8 mouse cellular contexts compared by ENCODE assay signal in genomic region chr19:5662981-5663913, GRCm38 (mm10). TPM values are rescaled to one million over a fixed set of nuclear protein-coding genes. Genes with fewer than 3 reads are reported as not detected.
DNase-seq lines count a peak whose midpoint lies in the region; ATAC-seq and TF ChIP-seq lines count a peak whose summit lies in the region.

Sipa1 (minus strand) TSS chr19:5663707.

- H3K9ac ChIP-seq in forebrain, embryonic 15.5 days (replicated peaks), result peak within 1 kb of the TSS; percentile 37
- H3K9ac ChIP-seq in liver, embryonic 16.5 days (ENCODE audit: low read depth, low read length), result peak within 1 kb of the TSS; percentile 89
- peak within 1 kb of the TSS; percentile 57 for H3K9ac ChIP-seq in neural tube, embryonic 12.5 days

- H3K4me1 ChIP-seq in G1E (ENCODE audit: insufficient read depth, low read depth, low read length), result peaks cover 75% of the 10 kb centered on the region
- peaks cover 16% of the 10 kb centered on the region for H3K4me1 ChIP-seq in forebrain, embryonic 15.5 days
- H3K4me1 ChIP-seq in liver, embryonic 16.5 days (ENCODE audit: control insufficient read depth, low read depth, low read length), result peaks cover 62% of the 10 kb centered on the region
- peaks cover 19% of the 10 kb centered on the region for H3K4me1 ChIP-seq in neural tube, embryonic 12.5 days
- peaks cover 18% of the 10 kb centered on the region for H3K4me1 ChIP-seq in testis, adult 2 months (ENCODE audit: control insufficient read depth, insufficient read depth, low read length)

- H3K4me2 ChIP-seq in forebrain, embryonic 15.5 days (replicated peaks), result peak within 1 kb of the TSS; percentile 55
- peak within 1 kb of the TSS; percentile 96 for H3K4me2 ChIP-seq in liver, embryonic 16.5 days (ENCODE audit: low read depth, low read length)
- peak within 1 kb of the TSS; percentile 64 for H3K4me2 ChIP-seq in neural tube, embryonic 12.5 days (replicated peaks)

- peak within 1 kb of the TSS; percentile 76 for H3K4me3 ChIP-seq in G1E (ENCODE audit: low read depth, low read length)
- peak within 1 kb of the TSS; percentile 41 for H3K4me3 ChIP-seq in forebrain, embryonic 15.5 days
- peak within 1 kb of the TSS; percentile 84 for H3K4me3 ChIP-seq in liver, embryonic 16.5 days (ENCODE audit: low read depth, low read length)
- peak within 1 kb of the TSS; percentile 38 for H3K4me3 ChIP-seq in neural tube, embryonic 12.5 days
- peak within 1 kb of the TSS; percentile 77 for H3K4me3 ChIP-seq in testis, adult 2 months (ENCODE audit: control insufficient read depth, low read depth, low read length)

- peak; percentile 46 for TF ChIP-seq POLR2A in testis, adult 2 months (IDR thresholded peaks at IDR 0.05; ENCODE audit: control insufficient read depth, low read depth, low read length)

- H3K9me3 ChIP-seq in G1E (replicated peaks), result no peaks in the 10 kb centered on the region
- H3K9me3 ChIP-seq in forebrain, embryonic 15.5 days, result no peaks in the 10 kb centered on the region
- H3K9me3 ChIP-seq in liver, embryonic 16.5 days (replicated peaks; ENCODE audit: control insufficient read depth, low read length), result no peaks in the 10 kb centered on the region
- no peaks in the 10 kb centered on the region for H3K9me3 ChIP-seq in neural tube, embryonic 12.5 days

- DNase-seq in G1E (ENCODE audit: low spot score), result peak; percentile 93
- DNase-seq in cerebellum, adult 11-12 months, result peak; percentile 59
- DNase-seq in heart, postnatal 14 days, result peak; percentile 96 to 97
- DNase-seq in large intestine, adult 2 months (ENCODE audit: low read depth, low spot score), result peak; percentile 70

- H3K27ac ChIP-seq in forebrain, embryonic 15.5 days (replicated peaks), result peak within 1 kb of the TSS; percentile 39
- H3K27ac ChIP-seq in liver, embryonic 16.5 days (ENCODE audit: low read length), result peak within 1 kb of the TSS; percentile 98
- no peak within 1 kb of the TSS for H3K27ac ChIP-seq in neural tube, embryonic 12.5 days
- H3K27ac ChIP-seq in testis, adult 2 months (ENCODE audit: control insufficient read depth, insufficient read depth, low read depth, low read length), result peak within 1 kb of the TSS; percentile 76

- peak; percentile 74 for ATAC-seq in G1E (ENCODE audit: extremely low read depth, insufficient number of reproducible peaks, low FRiP score, poor library complexity, severe bottlenecking)
- ATAC-seq in forebrain, embryonic 15.5 days (replicated peaks), result peak; percentile 80
- peak; percentile 83 for ATAC-seq in liver, embryonic 16.5 days (ENCODE audit: low read depth)
- ATAC-seq in neural tube, embryonic 12.5 days (ENCODE audit: low FRiP score, low read depth), result peak; percentile 89

- H3K27me3 ChIP-seq in G1E (ENCODE audit: insufficient read depth, low read length), result no peaks in the 10 kb centered on the region; the same call in 1 of the 2 replicates
- no peaks in the 10 kb centered on the region for H3K27me3 ChIP-seq in forebrain, embryonic 15.5 days
- H3K27me3 ChIP-seq in liver, embryonic 16.5 days (ENCODE audit: control insufficient read depth, insufficient read depth, low read depth, low read length), result no peaks in the 10 kb centered on the region
- H3K27me3 ChIP-seq in neural tube, embryonic 12.5 days (replicated peaks), result no peaks in the 10 kb centered on the region
- no peaks in the 10 kb centered on the region for H3K27me3 ChIP-seq in testis, adult 2 months (ENCODE audit: control insufficient read depth, insufficient read depth, low read length)

- H3K36me3 ChIP-seq in G1E (replicated peaks), result peaks cover 88% of the 10 kb centered on the region
- peaks cover 30% of the 10 kb centered on the region for H3K36me3 ChIP-seq in forebrain, embryonic 15.5 days
- H3K36me3 ChIP-seq in liver, embryonic 16.5 days (ENCODE audit: control insufficient read depth, insufficient read depth), result peaks cover 25% of the 10 kb centered on the region
- peaks cover 38% of the 10 kb centered on the region for H3K36me3 ChIP-seq in neural tube, embryonic 12.5 days
- peaks cover 3% of the 10 kb centered on the region; the same call in 1 of the 2 replicates for H3K36me3 ChIP-seq in testis, adult 2 months (ENCODE audit: control insufficient read depth, insufficient read depth, low read length)

- no peak for TF ChIP-seq CTCF in G1E (IDR thresholded peaks at IDR 0.05; ENCODE audit: low read depth, low read length)
- no peak for TF ChIP-seq CTCF in testis, adult 2 months (IDR thresholded peaks at IDR 0.05; ENCODE audit: control insufficient read depth, insufficient read depth, insufficient replicate concordance, low read depth, low read length)

- intact Hi-C loops in heart, postnatal 14 days (cut with DNase I), result no loop called here

- 2% methylated on average over 32 of the region's 32 CpGs for WGBS in forebrain, embryonic 15.5 days
- 3% methylated on average over 32 of the region's 32 CpGs for WGBS in large intestine, adult 2 months
- WGBS in liver, embryonic 16.5 days (ENCODE audit: insufficient replicate concordance), result under 1% methylated on average over 32 of the region's 32 CpGs
- WGBS in neural tube, embryonic 12.5 days, result 2% methylated on average over 31 of the region's 32 CpGs

RNA-seq across cellular contexts. Expression of gene Sipa1, which starts in this region (rescaled TPM):
- total RNA-seq in G1E (2014; fragmentation: Nextera tagmentation), result 14.9 and 33.7 TPM in 2 replicates
- total RNA-seq in G1E (2017), result 10.3 and 13.5 TPM in 2 replicates
- 88.4 and 107 TPM in 2 replicates for polyA plus RNA-seq in G1E (2012)
- 14.1 and 15.5 TPM in 2 replicates for polyA plus RNA-seq in forebrain, embryonic 15.5 days (2015; fragmentation: Nextera tagmentation; extraction: Ambion mirVana)
- 10 to 100 TPM; 32.7 to 33.8 TPM for total RNA-seq in heart, postnatal 14 days (2021)
- 34.3 and 39.7 TPM in 2 replicates for polyA plus RNA-seq in large intestine, adult 2 months (2012; rRNA removed)
- polyA plus RNA-seq in liver, embryonic 16.5 days (2015; fragmentation: Nextera tagmentation; extraction: Ambion mirVana), result 19.7 and 22.3 TPM in 2 replicates
- 24.8 and 25.7 TPM in 2 replicates for polyA plus RNA-seq in neural tube, embryonic 12.5 days (2016; fragmentation: Nextera tagmentation; extraction: Ambion mirVana)
- polyA plus RNA-seq in testis, adult 2 months (2012; rRNA removed), result 5.5 and 9.4 TPM in 2 replicates

Comparison
In these comparisons a context has a peak if more than half of its experiments do, and no peak if none do; other contexts are left out.
1. H3K9ac ChIP-seq: peak in every context shown above with its lines; median percentile 89 in liver, embryonic 16.5 days; 57 in neural tube, embryonic 12.5 days; 37 in forebrain, embryonic 15.5 days.